Mouse (Mus musculus) embryo, embryonic 10.5 days (tissue): ENCODE data around the gene Sar1b.
"Not testable (repeated sequence)": the region's sequence is repeated elsewhere in the genome, so short reads cannot be mapped to it uniquely, and the experiment has no call there.

Experiments used
- DNase-seq: peaks from one replicate; pipeline ENCODE4 v3.0.0-alpha.2; 2015; ENCODE audit warnings: low spot score

Sar1b gene

DNA sequence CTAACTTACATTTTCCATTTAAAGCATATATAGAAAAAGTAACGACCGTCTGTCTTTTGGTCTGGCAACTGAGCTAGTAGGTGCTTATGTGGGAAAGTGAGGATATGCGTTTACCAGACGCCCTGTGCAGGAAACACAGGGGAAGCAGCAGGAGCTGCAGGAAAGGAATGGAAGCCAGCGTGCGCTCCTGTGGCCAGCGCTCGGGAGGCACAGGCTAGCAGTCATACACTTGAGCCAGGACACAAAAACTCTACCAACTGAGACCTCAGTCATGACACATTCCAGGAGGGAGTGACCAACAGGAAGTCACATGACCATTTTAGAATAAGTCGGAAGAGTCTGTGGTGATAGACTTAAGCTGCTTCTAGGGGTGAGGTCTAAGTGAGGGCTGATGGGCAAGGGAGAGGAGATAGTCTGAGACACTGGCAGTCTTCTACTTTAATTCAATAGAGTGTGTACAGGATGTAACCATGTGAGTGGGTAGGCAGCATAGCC is 17.3 kb downstream of the Sar1b start:
- DNase-seq, result no peak

DNA sequence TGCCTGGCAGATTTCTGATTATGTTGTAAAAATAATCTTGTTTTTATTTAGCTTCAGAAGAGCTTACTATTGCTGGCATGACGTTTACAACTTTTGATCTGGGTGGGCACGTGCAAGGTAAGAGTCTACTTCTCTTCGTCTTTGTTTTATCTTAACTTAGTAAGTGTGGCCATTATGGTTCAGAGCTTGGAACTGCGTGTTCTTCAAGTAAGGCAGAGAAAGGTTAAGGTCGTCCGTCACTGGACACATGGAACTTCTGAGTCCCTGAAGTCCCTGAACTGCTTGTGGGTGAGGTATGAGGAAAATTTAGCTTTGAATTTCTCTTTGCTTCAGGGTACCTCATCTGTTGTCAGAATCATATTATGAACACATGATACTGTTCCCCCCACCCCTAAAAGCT is 19.2 kb downstream of the Sar1b start:
- no peak for DNase-seq

DNA sequence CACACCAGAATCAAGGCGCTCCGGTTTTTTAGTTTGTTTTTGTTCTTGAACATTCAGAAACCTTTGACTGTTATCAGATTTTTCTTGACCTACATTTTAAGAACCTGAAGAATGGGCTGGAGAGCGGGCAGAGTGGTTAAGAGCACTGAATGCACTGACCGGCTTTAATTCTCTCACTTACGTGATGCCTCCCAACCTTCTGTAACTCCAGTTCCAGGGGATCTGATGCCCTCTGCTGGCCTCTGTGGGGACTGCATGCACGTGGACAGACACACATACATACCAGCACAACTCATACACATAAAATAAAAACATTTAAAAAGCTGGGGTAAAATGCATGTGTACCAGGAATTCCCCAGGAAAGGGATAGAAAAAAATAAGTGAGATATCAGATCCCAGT is 22.4 kb downstream of the Sar1b start:
- DNase-seq, result peak; percentile 56

DNA sequence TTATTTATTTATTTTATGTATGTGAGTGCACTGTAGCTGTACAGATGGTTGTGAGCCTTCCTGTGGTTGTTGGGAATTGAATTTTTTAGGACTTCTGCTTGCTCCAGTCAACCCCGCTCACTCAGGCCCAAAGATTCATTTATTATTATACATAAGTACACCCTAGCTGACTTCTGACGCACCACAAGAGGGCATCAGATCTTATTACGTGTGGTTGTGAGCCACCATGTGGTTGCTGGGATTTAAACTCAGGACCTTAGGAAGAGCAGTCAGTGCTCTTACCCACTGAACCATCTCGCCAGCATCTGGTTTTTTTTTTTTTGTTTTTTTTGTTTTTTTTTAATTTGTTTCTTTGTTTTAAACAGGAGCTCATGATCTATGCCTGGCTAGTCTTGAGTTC is 26.2 kb downstream of the Sar1b start:
- DNase-seq, result not testable (repeated sequence)

DNA sequence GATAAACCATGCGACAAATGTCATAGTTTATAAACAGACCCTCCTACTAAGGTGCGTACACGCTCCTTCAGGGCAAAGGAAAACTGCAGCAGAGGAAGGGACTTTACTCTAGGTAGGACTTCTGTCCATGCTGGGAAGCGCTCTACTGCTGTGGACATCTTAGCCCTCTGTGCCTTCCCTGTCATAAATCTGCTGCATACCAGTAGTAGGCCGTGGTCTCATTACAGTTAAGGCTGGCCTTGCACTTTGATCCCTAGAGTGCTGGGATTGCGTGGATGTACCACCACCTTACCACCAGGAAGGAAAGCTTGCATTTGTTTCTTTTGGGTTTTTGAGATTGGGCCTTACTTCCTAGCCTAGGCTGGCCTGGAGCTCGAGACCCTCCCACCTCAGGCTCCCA is 27.2 kb downstream of the Sar1b start:
- DNase-seq, result no peak

DNA sequence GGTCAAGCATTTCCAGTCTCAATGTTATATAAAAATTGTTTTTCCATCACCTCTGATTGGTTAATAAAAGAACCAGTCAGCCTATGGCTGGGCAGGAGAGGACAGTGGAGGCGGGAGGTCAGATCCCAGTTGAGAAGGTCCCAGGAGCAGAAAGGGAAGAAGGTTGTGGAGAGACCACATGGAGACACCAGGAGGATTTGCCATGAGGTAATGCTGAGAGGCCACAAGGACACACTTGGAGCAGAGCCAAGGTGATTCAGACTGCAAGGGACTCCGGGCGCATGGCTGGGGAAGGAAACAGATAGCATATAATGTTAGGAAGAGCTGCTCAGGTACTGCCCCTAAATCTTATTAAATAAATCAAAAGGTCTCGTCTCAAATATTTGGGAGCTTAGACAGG is 32.8 kb downstream of the Sar1b start:
- DNase-seq, result no peak

DNA sequence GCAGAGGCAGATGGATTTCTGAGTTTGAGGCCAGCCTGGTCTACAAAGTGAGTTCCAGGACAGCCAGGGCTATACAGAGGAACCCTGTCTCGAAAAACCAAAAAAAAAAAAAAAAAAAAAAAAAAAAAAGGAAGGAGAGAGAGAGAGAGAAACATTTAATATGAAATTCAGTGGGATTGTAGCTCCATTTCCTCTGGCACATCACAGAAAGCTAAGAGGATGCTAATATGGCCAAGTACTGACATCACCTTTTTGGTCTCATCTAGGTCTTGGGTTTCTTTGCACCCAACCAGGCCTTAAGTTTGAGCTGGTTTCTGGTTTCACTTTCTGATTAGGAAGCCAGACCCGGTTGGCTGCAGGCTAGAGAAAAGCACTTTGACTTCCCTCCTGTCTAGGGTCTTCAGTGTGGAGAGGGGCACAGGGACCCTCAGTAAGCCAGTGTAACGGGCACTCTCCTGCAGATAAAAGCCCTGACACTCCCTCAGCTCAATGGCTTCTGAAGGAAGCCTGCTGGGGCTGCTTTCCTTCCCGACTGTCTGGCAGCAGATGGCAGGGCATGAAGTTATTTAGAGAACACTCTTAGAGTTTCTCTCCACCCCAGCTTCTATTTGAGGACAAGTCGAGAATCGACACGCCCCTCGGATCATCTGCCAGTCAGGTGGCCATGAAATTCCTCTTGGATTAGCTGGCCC is 37.3 kb downstream of the Sar1b start:
- DNase-seq, result no peak

DNA sequence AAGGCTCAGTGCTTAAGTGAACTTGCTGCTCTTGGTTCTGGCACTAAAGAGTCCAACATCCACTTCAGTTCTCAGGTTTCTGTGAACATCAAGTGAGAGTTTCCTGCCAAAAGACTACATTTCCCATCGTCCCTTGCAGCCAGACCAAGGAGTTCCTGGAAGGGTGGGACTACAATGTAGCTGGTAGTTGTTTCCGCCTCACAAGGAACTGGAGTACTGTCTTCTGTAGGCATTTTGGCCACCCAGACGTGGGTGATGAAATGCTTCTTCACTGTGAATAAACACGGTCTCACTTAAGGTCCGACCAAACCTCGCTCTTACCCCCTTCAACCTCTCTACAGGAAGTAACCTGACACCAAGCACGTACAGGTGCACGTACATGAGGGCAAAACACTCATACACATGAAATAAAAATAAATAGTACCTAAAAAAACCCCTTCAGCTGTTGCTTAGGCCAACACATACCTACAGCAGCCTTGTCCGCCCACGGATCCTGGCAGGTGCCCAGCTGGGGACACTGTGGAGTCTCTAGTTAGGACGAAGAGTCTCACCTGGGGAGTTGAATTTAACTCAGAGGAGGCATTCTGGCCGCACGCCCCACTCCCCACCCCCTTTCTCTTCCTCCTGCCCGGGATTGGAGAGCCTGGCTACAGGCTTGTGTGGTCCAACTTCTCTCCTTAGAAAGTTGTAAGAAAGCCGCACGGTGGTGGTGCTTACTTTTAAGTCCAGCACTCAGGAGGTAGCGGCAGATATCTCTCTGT is 41.9 kb downstream of the Sar1b start:
- peak; percentile 88 for DNase-seq

DNA sequence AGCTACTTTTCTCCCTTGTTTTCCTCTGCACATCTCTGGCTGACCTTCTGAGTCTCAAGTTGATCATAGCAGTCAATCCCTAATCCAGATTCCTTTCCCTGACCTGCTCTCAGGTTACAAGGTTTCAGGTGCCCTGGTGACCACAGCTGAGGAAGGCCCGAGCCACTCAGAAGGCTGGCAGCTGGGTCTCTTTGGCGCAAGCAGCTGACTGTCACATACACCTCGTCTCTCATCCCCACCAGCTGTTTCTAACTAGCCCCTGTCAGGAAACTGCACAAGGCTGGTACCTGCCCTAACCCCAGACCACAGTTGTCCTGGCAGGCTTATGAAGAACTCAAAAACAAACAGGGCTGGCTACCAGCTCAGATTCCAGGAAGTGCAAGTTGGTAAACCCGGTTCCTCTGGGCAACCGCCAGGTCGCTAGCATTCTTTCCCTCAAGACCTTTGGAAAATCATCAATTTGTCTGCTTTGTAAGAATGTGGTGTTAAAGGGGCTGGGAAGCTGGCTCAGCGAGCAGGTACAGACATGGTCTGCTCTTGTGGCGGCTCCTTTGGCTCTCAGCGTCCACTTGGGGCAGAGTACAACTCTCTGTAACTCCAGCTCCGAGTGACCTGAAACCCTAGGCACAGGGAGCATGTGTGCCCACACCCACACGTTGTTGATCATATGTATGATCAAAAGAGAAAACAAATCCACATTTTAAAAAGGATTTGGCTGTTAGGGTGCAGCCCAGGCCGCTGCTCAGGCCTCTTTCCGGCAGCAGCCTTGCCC is 43.8 kb downstream of the Sar1b start:
- DNase-seq, result no peak

DNA sequence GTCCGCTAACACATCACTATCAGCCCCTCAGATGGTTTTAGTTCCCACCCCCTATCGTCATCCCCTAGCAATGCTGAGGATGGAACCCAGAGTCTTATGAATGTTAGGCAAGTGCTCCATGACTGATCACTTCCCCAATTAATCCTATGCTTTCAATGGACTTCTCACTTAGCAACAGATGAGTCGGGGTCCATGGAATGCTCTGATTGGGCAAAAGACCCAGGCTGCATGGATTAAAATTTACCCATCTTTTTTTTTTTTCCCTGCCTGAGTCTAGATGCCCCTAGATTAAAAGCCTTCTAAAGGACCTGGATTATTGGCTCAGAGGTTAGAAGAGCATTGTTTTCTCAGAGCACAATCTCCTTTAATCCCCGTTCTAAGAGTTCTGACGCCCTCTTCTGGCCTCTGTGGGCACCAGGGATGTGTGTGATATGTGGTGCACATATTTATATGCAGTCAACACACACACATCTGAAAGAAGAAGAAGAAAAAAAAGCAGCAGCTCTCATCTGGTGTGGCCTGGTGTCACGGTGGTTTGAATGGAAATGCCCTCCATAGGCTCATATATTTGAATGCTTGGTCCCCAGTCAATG is 46.2 kb downstream of the Sar1b start:
- DNase-seq, result peak; percentile 55

DNA sequence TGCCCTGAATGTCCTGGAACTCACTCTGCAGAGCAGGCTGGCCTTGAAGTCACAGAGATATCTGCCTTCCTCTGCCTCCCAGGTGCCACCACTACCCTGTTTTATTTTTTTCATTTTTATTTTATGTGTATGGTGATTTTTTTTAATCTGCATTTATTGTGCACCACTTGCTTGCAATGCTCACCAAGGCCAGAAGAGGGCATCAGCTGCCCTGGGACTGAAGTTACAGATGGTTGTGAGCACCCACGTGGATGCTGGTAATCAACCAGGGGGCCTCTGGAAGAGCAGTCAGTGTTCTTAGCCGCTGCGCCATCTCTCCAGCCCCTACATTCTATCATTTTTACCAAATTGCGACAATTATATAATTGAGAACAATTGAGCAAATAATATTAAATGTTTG is 47.7 kb downstream of the Sar1b start:
- DNase-seq, result no peak

DNA sequence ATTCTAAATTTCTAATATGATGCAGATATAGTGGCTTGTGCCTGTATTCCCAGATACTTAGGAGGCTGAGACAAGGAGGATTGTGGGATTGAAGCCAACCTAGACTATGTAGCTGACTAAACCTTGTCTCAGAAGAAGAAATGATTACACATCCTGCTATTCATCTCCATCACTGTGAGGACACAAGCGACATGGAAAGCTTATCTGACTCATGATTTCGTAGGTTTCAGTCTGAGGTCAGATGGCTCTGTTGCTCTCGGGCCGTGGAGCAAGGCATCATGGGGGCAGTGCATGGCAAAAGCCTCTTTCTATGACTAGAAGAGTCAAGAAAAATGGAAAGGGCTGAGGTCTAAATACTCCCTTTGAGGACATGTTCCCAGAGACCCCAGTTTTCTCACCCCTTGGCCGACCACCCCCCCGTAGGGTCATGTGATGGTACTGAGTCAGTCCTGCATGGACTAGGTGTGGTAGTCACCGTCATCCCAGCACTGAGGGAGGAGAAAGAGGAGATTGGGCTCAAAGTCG is 48.6 kb downstream of the Sar1b start:
- no peak for DNase-seq

DNA sequence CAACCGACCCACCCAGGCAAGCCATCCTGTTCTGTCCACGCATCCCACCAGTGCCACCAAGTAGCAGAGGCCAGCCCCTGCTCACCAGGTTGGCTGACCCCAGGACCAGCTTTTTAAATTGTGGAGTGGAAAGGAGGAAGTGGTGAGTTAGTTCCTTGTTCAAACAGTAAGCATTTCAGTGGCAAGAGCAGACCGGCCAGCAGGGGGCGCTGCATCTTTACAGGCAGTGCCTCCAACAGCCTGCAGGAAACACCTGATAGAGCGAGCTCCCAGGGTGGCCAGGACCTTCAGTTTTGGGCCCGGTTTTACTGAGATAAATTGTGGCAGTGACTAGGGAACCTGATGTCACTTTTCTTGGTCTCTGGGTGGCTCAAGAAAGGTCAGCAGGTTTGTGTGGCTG is 54.3 kb downstream of the Sar1b start:
- peak; percentile 89 for DNase-seq

DNA sequence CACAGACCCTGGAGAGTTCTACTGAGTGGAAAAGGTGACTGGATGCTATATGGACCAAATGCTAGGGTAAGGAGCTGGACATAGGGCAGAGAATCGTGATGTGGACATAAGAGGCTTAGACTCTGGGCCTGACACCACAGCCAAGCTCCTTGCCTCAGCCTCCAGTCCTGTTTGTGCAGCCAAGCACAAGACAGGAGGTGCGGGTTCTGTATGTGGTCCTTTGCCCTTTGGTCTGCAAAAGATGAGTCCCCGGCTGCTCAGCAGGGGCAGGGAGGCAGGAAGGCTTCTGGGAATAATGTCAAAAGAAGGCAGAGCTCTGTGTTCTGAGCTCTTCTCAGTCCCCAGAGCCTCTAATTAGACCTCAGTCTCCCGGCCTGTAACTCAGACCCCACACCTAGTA is 55.4 kb downstream of the Sar1b start:
- DNase-seq, result no peak

DNA sequence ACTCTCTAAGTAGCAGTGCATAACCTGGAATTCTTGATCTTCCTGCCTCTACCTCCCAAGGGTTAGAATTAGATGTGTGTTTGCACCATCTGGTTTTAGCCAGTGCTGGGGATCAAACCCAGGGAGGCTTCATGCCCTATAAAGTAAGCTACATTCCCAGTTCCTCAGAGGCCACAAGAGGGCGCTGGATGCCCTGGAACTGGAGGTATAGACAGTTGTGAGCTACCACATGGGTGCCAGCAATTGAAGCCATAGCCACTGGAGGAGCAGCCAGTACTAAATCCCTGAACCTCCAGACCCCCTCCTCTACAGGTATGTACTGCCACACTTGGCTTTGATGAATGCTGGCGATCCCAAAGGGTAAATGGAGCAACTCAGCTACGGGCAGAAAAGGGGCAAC is 56.5 kb downstream of the Sar1b start:
- DNase-seq, result peak; percentile 65

DNA sequence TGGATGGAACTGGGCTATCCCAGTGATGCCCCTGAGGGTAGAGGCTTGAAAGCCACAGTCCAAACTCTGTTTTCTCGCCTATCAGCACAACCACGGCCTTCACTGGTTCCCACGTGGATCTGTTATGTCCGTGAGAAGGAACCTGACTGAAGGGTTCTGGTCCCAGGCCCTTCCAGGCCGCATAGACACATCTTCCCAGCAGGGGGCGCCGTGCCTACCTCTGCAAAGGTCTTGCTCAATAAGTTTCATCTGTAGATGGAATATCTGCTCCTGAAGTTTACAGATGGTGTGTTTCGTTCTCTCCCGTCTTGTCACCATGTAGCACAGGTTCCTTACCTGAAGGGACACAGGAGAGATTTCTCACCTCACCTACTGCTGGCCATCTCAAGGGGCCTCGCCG is 57.4 kb downstream of the Sar1b start:
- DNase-seq, result peak; percentile 81

DNA sequence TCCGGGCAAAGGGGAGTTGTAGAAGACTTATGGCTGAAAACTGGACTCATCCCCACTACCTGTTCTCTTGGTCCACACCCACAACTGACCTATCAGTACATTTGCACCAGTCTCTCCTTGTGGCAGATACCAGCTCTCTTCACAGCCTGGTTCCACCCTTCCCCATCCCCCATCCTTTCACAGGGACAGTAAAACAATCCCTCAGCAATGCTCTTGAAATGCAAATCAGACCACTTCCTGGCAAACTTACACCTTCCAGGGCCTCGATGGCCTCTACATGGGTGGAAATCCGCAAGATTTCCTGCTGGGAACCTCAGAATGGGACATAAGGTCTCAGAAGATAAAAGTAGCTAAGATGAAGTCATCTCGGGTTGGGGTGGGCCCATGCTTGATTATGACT is 59.2 kb downstream of the Sar1b start:
- DNase-seq, result no peak

DNA sequence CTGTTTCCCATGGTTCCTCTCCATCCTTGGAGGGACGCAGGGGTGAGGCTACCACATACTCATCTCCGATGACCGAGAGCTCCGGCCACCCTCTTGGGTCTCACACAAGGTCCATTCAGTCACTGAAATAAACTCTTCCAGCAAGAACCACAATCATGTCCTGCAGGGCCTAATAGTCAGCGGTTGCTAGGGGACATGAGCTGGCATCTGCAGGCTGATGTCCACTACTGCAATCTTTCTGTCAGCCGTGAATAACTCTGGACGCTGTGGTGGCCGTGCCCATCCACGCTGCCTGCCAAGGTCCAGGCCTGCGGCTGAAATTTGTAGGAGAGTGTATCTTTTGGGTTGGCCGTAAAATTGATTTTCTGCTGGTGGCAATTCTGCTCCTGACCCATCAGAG is 59.8 kb downstream of the Sar1b start:
- no peak for DNase-seq

DNA sequence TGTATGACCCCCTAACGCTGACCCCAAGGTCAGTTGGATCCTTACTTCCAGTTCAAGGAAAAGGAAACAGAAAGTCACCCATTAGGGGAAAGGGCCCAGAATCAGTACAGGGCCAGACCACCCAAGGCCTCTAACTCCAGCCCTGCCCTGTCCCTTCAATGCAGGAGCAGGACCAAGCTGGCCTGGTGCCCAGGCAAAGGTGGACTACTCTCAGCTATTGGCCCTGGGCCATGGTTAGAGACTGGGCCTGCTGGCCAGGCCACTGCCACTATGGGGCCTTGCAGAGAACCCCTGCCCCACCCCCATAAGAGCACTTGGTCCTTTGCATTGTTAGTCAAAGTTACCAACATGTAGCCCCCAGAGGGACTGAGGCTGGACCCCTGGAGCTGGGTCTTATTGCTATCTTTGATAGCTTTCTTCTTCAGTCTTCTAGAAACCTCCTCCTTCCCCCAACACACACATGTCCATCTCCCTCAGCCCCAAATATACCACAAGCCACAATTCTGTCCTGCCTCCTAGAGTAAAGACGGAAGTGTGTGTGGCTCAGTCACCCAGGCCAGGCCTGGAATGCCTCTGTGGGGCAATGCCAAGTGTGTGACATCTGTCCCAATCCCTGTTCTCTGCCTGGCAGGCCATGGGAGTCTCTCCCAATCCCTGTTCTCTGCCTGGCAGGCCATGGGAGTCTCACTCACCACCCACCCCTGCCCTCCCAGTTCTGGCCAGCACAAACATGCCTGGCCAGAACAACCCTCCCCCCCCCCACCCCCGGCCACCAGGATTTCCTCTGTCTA is 60.7 kb downstream of the Sar1b start:
- no peak for DNase-seq

DNA sequence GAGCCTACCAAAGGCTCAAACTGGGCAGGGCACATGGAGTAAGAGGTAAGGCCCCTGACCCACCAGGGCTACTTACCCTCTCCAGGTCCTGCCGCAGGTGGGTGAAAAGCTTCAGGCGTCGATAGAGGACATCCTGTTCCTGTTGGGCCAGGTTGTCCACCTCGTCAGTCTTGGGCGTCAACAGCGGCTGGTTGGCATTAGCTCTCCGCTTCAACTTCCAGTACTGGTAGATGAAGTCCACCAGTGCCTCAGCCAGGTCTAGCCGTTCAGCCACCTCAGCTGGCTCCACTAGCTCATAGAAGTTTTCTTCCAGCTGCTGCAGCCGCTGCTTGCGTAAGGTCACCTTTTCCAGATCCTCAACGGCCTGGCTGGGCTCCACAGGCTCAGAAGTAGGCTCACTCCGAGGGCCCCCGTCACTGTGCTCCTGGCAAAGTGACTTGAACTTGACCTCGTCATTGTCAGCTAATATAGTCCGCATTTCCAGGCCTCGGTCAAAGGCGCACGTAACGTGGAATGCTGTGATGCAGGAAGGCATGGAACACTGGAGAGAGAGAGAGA is 61.5 kb downstream of the Sar1b start:
- no peak for DNase-seq
